21 mouse cellular contexts compared by ENCODE assay signal in genomic region chr11:18756576-18756975, GRCm38 (mm10).
DNase-seq lines count a peak whose midpoint lies in the region; ATAC-seq lines count a peak whose summit lies in the region.
"Had no signal": no experiment of that assay in that cellular context is flagged by ENCODE, and none has a peak within 500 bp of the region (broad histone marks: within the 10 kb centered on the region; RNA-seq: fewer than 3 reads in every experiment).

No protein-coding gene starts in this region.

- ATAC-seq in intestine, embryonic 14.5 days (replicated peaks; ENCODE audit: low FRiP score, low TSS enrichment, low read depth): no peak
- no peak for ATAC-seq in intestine, embryonic 16.5 days
- ATAC-seq in stomach, embryonic 16.5 days (ENCODE audit: insufficient read depth, low FRiP score): no peak
- ATAC-seq: forebrain, embryonic 16.5 days; liver, embryonic 12.5 days had no signal

- no peak overlapping the region for H3K4me3 ChIP-seq in intestine, embryonic 14.5 days (ENCODE audit: low read depth, low read length)
- H3K4me3 ChIP-seq in intestine, embryonic 16.5 days (ENCODE audit: low read length): no peak overlapping the region
- no peak overlapping the region for H3K4me3 ChIP-seq in stomach, embryonic 16.5 days (replicated peaks; ENCODE audit: low read length)
- H3K4me3 ChIP-seq: erythroblast, embryonic 14.5 days; heart, embryonic 13.5 days; layer of hippocampus, adult 2 months; liver, embryonic 12.5 days had no signal

- H3K4me1 ChIP-seq in intestine, embryonic 14.5 days (replicated peaks; ENCODE audit: control insufficient read depth, insufficient read depth, low read length): peaks cover 36% of the 10 kb centered on the region
- H3K4me1 ChIP-seq in intestine, embryonic 16.5 days (ENCODE audit: control insufficient read depth, insufficient read depth, low read length): peaks cover 15% of the 10 kb centered on the region
- H3K4me1 ChIP-seq in stomach, embryonic 16.5 days (ENCODE audit: control insufficient read depth, insufficient read depth, low read length): peaks cover 10% of the 10 kb centered on the region

- H3K27me3 ChIP-seq in intestine, embryonic 14.5 days (replicated peaks; ENCODE audit: control insufficient read depth, insufficient read depth, low read length): no peaks in the 10 kb centered on the region
- H3K27me3 ChIP-seq in intestine, embryonic 16.5 days (replicated peaks; ENCODE audit: control insufficient read depth, insufficient read depth, low read length): no peaks in the 10 kb centered on the region
- no peaks in the 10 kb centered on the region for H3K27me3 ChIP-seq in stomach, embryonic 16.5 days (ENCODE audit: control insufficient read depth, insufficient read depth, low read length)
- H3K27me3 ChIP-seq: heart, embryonic 13.5 days; liver, embryonic 12.5 days had no signal

- H3K4me2 ChIP-seq in intestine, embryonic 14.5 days (ENCODE audit: low read length): 0 out of 2 replicates have a peak overlapping the region, but pooled peaks have one; percentile 11
- H3K4me2 ChIP-seq in intestine, embryonic 16.5 days (ENCODE audit: low read depth, low read length): no peak overlapping the region
- H3K4me2 ChIP-seq in stomach, embryonic 16.5 days (ENCODE audit: low read depth, low read length): no peak overlapping the region
- H3K4me2 ChIP-seq: heart, embryonic 13.5 days; liver, embryonic 12.5 days had no signal

- 0 out of 2 replicates have a peak overlapping the region, but pooled peaks have one; percentile 10 for H3K9ac ChIP-seq in intestine, embryonic 14.5 days (ENCODE audit: low read length)
- H3K9ac ChIP-seq in intestine, embryonic 16.5 days (ENCODE audit: low read depth, low read length): no peak overlapping the region
- H3K9ac ChIP-seq in stomach, embryonic 16.5 days (ENCODE audit: low read length): no peak overlapping the region
- H3K9ac ChIP-seq: heart, embryonic 13.5 days; liver, embryonic 12.5 days had no signal

- peak overlapping the region; percentile 57 for H3K27ac ChIP-seq in intestine, embryonic 14.5 days (ENCODE audit: low read depth)
- no peak overlapping the region for H3K27ac ChIP-seq in intestine, embryonic 16.5 days (ENCODE audit: low read length)
- 0 out of 2 replicates have a peak overlapping the region, but pooled peaks have one; percentile 49 for H3K27ac ChIP-seq in stomach, embryonic 16.5 days (ENCODE audit: low read length)
- H3K27ac ChIP-seq: heart, embryonic 13.5 days; kidney, postnatal 0 days; layer of hippocampus, adult 2 months; liver, embryonic 12.5 days had no signal

- DNase-seq in cerebellum, postnatal 14 days: peak; percentile 31 to 61
- no peak for DNase-seq in cerebellum, adult 8-10 months
- no peak for DNase-seq in intestine, embryonic 14.5 days (ENCODE audit: low spot score)
- DNase-seq in embryo, embryonic 11 days: peak; percentile 76
- DNase-seq in left cerebral cortex, postnatal 4 days: no peak
- DNase-seq: adrenal gland, postnatal 10 days; B cell, adult 2 months; heart, adult 11 months; heart, postnatal 4 days; kidney, adult 11 months; midbrain, embryonic 14.5 days; right cerebral cortex, postnatal 25 days; thymus, postnatal 4 days had no signal

- H3K36me3 ChIP-seq in intestine, embryonic 14.5 days (ENCODE audit: control insufficient read depth, insufficient read depth, low read length): no peaks in the 10 kb centered on the region
- H3K36me3 ChIP-seq in intestine, embryonic 16.5 days (ENCODE audit: control insufficient read depth, insufficient read depth, low read length): no peaks in the 10 kb centered on the region
- H3K36me3 ChIP-seq in stomach, embryonic 16.5 days (ENCODE audit: control insufficient read depth, insufficient read depth, low read length): no peaks in the 10 kb centered on the region
- H3K36me3 ChIP-seq: heart, embryonic 13.5 days; liver, embryonic 12.5 days had no signal

- 28% methylated on average over 1 of the region's 1 CpGs for WGBS in intestine, embryonic 14.5 days
- WGBS in intestine, embryonic 16.5 days: 49% methylated on average over 1 of the region's 1 CpGs
- 41% methylated on average over 1 of the region's 1 CpGs for WGBS in stomach, embryonic 16.5 days

- intact Hi-C loops in left cerebral cortex, postnatal 4 days (cut with DNase I): no loop called here

- H3K9me3 ChIP-seq in intestine, embryonic 14.5 days (ENCODE audit: control insufficient read depth, low read length): no peaks in the 10 kb centered on the region
- H3K9me3 ChIP-seq in intestine, embryonic 16.5 days (ENCODE audit: control insufficient read depth, low read length): no peaks in the 10 kb centered on the region
- no peaks in the 10 kb centered on the region for H3K9me3 ChIP-seq in stomach, embryonic 16.5 days (replicated peaks; ENCODE audit: control insufficient read depth, low read length)
- H3K9me3 ChIP-seq: heart, embryonic 13.5 days; liver, embryonic 12.5 days had no signal

Comparison
In these comparisons a context has a peak if more than half of its experiments do, and no peak if none do; other contexts are left out.
1. DNase-seq: peak in cerebellum, postnatal 14 days (2 of 2) and embryo, embryonic 11 days (single experiment); none in cerebellum, adult 8-10 months (single experiment), intestine, embryonic 14.5 days (single experiment) and left cerebral cortex, postnatal 4 days (single experiment).